Mouse (Mus musculus) myocyte (in vitro differentiated cells): ENCODE measurements around the gene Spata5.

Source experiments
- MYOD1 ChIP-seq, 3 experiments: IDR thresholded peaks; one replicate each; pipeline ENCODE4 v1.6.1; 2011; ENCODE audit warnings: control low read depth in 2 of 3, low read depth in 2 of 3, mild to moderate bottlenecking in 2 of 3, moderate library complexity in 1 of 3; ENCODE audit not compliant: insufficient read length in 2 of 3, control insufficient read depth in 1 of 3
- POLR2A ChIP-seq: IDR thresholded peaks from one replicate; pipeline ENCODE4 v1.6.1; 2011; ENCODE audit warnings: low read depth, mild to moderate bottlenecking, control low read depth, moderate library complexity; ENCODE audit not compliant: insufficient read length

- TF ChIP-seq POLR2A (no peak), MYOD1 (IDR thresholded peaks at IDR 0.05; ENCODE audit: control insufficient read depth in 1 of 3, insufficient read length in 2 of 3, low read depth in 2 of 3) (no peak)
Observed at GRCm38 (mm10) chr3:37468170-37468569, 48.5 kb downstream of the Spata5 start.
